Mouse (Mus musculus) colon, adult 2 months (tissue): ENCODE measurements around the gene Klc3. TPM values are rescaled to one million over a fixed set of nuclear protein-coding genes. Genes with fewer than 3 reads are reported as not detected.

Source experiments
- polyA plus RNA-seq: library from polyadenylated mRNA; depleted of rRNA; stranded (reverse); fragments of >200 nt; gene quantifications from 2 replicates; pipeline ENCODE4 v1.2.3, GENCODE M21; 2012; rRNA removed

Klc3 gene
- polyA plus RNA-seq: 5.5 and 6.0 TPM in 2 replicates

DNA sequence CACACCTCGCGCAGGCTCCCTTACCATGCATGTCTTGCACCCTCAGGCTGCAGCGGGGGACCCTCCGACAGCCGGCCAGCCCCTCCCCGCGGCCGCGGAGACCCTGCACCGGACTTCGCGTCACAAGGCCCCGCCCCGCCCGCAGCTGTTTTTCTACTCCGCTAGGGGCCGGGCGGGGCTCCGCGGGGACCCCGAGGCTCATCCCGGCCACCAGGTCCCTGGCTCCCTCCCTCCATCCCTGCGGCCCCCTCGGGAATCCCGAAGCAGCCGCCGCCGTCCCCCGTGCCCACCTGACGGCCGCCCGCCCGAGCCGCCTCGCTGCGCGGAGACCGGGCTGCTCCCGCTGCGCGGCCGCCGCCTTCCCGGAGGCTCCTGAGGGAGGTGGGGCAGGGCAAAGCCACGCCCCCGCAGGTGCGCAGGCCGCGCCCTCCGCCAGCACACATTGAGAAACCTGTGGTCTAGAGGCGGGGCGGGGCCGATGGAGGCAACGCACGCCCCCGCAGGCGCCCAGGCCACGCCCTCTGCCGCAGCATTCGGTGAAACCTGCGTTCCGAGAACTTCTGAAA is at the start of gene Klc3:
TSS of gene Klc3 (minus strand) at position 374 of the 566 bp plus-strand sequence.

DNA sequence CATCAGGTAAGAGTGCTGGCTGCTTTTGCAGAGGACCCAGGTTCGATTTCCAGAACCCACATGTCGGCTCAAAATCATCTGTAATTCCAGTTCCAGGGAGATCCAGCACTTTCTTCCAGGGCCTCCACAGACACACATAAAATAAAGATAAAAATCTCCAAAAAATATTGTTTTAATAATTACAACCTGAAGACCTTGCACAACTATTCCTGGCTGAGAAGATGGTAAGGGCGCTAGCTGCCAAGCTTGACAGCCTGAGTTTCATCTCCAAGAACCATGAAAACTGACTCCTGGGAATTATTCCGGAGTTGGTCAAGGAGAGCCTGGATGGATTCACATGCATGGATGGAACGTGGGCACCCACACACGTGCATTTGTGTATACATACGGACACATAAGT is 572 bp upstream of the Klc3 start, which contains the start of gene Ckm:
TSS of gene Ckm (plus strand) at position 301 of the 400 bp plus-strand sequence.

DNA sequence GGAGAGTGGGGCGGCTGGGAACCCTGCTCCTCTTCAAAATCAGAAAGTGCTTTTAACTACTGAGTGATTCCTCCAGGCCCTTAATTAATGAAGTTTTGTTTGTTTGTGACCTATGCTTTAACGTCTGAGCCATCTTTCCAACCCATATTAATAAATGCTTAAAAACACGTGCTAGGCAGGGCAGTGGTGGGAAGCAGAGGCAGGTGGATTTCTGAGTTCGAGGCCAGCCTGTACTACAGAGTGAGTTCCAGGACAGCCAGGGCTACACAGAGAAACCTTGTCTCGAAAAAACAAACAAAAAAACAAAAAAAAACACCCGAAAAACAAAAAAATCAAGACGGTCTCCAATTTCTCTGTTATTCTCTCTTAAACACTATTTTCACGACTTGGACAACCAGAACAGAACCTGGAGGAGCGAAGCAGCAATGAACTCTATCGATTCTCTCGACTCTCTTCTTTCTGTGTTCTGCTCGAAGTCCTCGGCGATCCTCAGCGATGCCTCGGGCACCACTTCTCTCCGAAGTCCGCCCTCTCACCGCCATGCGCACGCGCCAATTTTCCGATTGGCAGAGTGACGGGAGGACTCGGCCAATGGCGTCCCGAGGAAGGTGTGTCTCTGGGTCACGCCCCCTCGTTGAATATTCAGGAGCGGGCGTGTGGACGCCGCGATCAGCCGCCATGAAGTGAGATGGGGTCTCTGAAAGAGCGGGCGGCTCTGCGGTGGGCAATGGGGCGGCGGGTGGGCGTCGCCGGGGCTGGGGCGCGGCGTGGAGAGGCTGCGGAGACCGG is 22.3 kb downstream of the Klc3 start, which contains the start of gene Ercc2:
TSS of gene Ercc2 (plus strand) at position 634 of the 789 bp plus-strand sequence.

DNA sequence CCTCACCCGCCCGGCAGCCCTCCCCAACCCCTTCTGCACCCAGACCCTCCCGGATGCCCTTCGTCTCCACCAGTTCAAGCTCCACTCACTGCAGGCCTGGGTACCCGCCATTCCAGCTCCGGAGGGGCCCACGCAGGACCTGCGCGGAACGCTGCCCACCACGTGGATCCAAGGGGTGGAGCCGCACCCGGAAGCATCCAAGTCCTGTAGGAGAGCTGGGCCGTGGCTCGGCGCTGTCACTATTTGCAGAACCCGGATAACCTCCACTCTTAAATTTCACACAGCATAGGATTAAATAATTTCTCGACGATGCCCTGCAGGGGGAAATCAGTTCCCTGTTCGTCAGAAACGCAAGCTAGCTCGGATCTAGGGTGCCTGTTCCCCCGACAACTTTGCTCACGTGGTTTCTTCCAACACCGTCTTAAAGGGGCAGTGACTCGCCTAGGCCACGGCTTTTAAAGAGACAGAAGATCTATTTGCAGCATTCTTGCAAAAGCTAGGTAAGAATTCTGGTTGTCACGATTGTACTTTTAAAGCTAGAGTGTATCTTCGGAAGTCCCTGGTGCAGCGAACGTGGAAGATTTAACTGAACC is 44.5 kb downstream of the Klc3 start, which contains the start of the genes Cd3eap and Ppp1r13l:
TSS of gene Cd3eap (minus strand) at position 185 of the 593 bp plus-strand sequence.
TSS of gene Ppp1r13l (plus strand) at position 451 of the 593 bp plus-strand sequence.

Other genes with a start within 250 kb of the Klc3 start
- gene Gipr, start 238.0 kb downstream of the Klc3 start, polyA plus RNA-seq: 0.95 and 1.6 TPM in 2 replicates
- gene Eml2, start 227.7 kb downstream of the Klc3 start, polyA plus RNA-seq: 45.4 and 47.5 TPM in 2 replicates
- gene Gpr4, start 191.6 kb downstream of the Klc3 start, polyA plus RNA-seq: 4.0 and 4.6 TPM in 2 replicates
- 40.5 and 52.5 TPM in 2 replicates for gene Opa3, start 175.8 kb downstream of the Klc3 start, polyA plus RNA-seq
- gene Vasp, start 132.3 kb downstream of the Klc3 start, polyA plus RNA-seq: 569 and 685 TPM in 2 replicates
- gene Ppm1n, start 124.0 kb downstream of the Klc3 start, polyA plus RNA-seq: 0.10 and 0.21 TPM in 2 replicates
- 28.0 and 34.1 TPM in 2 replicates for gene Rtn2, start 121.5 kb downstream of the Klc3 start, polyA plus RNA-seq
- gene Fosb, start 94.1 kb downstream of the Klc3 start, polyA plus RNA-seq: 3.1 and 6.7 TPM in 2 replicates
- 26.1 and 33.2 TPM in 2 replicates for gene Ercc1, start 59.3 kb downstream of the Klc3 start, polyA plus RNA-seq
- gene Cd3eap, start 44.6 kb downstream of the Klc3 start, polyA plus RNA-seq: 4.0 and 7.0 TPM in 2 replicates
- gene Ppp1r13l, start 44.4 kb downstream of the Klc3 start, polyA plus RNA-seq: 14.6 and 20.3 TPM in 2 replicates
- gene Ercc2, start 22.1 kb downstream of the Klc3 start, polyA plus RNA-seq: 47.1 and 56.1 TPM in 2 replicates
- 78.9 and 126 TPM in 2 replicates for gene Ckm, start 672 bp upstream of the Klc3 start, polyA plus RNA-seq
- 22.3 and 24.9 TPM in 2 replicates for gene Mark4, start 54.7 kb upstream of the Klc3 start, polyA plus RNA-seq
- 7.9 and 11.1 TPM in 2 replicates for gene Exoc3l2, start 59.2 kb upstream of the Klc3 start, polyA plus RNA-seq
- gene Bloc1s3, start 104.3 kb upstream of the Klc3 start, polyA plus RNA-seq: 19.5 and 30.0 TPM in 2 replicates
- gene Trappc6a, start 104.3 kb upstream of the Klc3 start, polyA plus RNA-seq: 218 and 235 TPM in 2 replicates
- gene Nkpd1, start 113.7 kb upstream of the Klc3 start, polyA plus RNA-seq: 2.2 and 2.3 TPM in 2 replicates
- gene Ppp1r37, start 159.0 kb upstream of the Klc3 start, polyA plus RNA-seq: 191 and 212 TPM in 2 replicates
- gene Zfp296, start 173.2 kb upstream of the Klc3 start, polyA plus RNA-seq: 2.8 and 2.9 TPM in 2 replicates
- 109 and 138 TPM in 2 replicates for gene Gemin7, start 173.5 kb upstream of the Klc3 start, polyA plus RNA-seq
- gene Clasrp, start 200.4 kb upstream of the Klc3 start, polyA plus RNA-seq: 149 and 153 TPM in 2 replicates
- gene Relb, start 225.3 kb upstream of the Klc3 start, polyA plus RNA-seq: 78.7 and 93.0 TPM in 2 replicates